Mouse (Mus musculus) brain, embryonic 14.5 days (tissue): ENCODE measurements around the gene Necab2. TPM values are rescaled to one million over a fixed set of nuclear protein-coding genes. Genes with fewer than 3 reads are reported as not detected.

Source experiments
- DNase-seq: peaks from one replicate; pipeline ENCODE4 v3.0.0-alpha.2; 2011; ENCODE audit warnings: low read depth
- CTCF ChIP-seq: fragments of 200-500 bp; IDR thresholded peaks from 2 replicates; pipeline ENCODE4 v1.5.1; 2012; ENCODE audit warnings: inconsistent platforms, mild to moderate bottlenecking, moderate library complexity, borderline replicate concordance; ENCODE audit not compliant: insufficient read depth, insufficient read length; ENCODE audit errors: extremely low read depth
- POLR2A ChIP-seq: fragments of 200-500 bp; IDR thresholded peaks from 2 replicates; pipeline ENCODE4 v1.6.1; 2012; ENCODE audit warnings: mild to moderate bottlenecking, inconsistent platforms, borderline replicate concordance; ENCODE audit not compliant: poor library complexity, insufficient read depth, insufficient read length, severe bottlenecking; ENCODE audit errors: extremely low read depth
- polyA plus RNA-seq: library from polyadenylated mRNA; depleted of rRNA; stranded (reverse); fragments of >200 nt; gene quantifications from 2 replicates; pipeline ENCODE4 v1.2.3, GENCODE M21; 2012

The Necab2 gene
- polyA plus RNA-seq, 1 experiment = 43.5 TPM

DNA sequence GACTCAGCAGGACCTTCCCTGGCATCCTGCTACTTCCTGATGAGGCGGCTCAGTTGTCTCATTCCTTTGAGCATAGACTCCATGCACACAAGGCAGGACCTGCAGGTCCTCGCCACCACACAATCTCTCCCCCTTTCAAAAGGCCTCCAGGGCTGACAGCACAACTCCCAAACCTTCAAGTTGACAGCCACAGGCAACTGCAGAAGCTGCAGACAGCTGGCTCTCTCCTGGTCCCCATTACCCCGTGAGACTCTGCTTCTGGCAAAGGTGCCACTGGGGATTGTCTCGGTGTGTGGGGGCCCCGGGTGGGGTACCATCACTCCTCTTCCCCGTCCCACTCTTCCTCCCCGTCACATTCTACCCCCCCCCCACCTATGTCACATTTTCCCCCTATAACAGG is 26.2 kb upstream of the Necab2 start:
- TF ChIP-seq POLR2A (no peak), CTCF (no peak)
- DNase-seq = no peak

DNA sequence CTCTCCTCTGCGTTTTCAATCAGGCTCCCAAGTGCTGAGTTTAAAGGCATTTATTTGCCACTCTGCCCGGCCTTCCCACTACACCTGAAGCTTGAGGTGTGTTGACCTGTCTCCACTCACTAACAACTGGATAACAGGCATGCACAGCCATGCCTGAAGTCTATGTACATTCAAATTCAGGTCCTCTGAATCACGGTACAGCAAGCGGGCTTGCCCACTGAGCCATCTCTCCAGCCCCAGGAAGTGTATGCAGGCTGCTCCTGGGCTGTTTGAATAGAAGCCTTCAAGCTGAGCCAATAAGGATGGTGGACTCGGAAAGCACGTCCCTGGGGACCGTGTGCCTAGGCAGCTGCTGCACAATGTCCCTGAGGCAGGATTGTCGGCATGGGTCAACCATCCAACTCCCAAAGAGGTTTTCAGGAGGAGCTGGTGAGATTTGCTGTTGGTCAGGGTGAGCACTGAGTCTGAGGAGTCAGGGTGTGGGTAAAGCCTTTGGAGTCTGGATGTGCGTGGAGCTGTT is 24.9 kb upstream of the Necab2 start:
- no peak for DNase-seq
- TF ChIP-seq POLR2A (no peak), CTCF (no peak)

DNA sequence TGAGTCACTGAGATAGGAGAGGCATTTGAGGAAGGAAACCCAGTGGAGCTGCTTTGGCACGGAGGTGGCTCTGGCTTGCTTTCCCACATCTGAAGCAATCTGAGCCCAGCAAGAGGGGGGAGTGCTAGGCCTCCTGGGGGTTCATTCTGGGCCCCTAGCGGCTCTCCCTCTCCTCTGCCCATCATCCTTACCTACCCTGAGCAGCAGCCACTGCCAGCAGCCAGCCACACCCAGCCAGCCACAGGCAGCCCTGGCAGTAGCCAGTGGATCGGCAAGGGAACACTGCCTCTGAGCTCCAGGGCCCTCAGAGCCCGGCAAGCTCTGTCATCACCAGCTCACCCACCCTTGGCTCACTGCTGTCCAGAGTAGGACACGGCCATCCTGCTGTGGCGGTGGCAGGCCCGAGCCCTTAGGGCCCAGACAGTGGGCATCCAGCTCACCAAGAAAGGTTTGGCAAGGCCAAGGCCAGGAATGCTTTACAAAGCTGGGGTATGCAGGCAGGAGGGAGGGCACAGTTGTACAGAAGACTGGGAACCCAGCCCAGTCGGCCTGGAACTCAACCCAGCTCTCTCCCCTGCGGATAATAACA is 24.3 kb upstream of the Necab2 start:
- peak; percentile 31 for DNase-seq
- TF ChIP-seq POLR2A = no peak
- no peak for TF ChIP-seq CTCF

DNA sequence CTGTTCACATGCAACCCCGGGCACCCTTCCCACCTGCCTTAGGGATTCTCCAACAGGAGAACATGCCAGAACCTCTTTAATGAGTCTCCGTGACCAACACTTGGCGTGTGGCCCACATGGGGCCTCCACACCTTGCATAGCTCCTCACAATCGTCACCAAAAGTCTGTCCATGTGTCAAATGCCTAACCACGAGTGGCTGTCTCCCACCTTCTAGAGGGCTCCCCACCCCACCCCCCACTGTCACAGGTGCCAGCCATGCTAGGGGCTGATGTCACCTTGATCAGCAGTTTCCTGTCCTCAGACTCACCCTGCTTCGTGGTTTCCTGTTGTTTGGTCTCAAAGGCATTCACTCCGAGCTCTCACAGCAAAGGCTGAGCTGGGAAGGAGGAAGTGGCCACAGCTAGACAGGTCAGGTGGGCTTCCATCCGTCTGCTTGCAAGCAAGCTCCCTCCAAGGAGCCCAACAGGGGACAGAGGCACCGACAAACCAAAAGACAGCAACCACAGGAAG is 22.8 kb upstream of the Necab2 start:
- DNase-seq = peak; percentile 8

DNA sequence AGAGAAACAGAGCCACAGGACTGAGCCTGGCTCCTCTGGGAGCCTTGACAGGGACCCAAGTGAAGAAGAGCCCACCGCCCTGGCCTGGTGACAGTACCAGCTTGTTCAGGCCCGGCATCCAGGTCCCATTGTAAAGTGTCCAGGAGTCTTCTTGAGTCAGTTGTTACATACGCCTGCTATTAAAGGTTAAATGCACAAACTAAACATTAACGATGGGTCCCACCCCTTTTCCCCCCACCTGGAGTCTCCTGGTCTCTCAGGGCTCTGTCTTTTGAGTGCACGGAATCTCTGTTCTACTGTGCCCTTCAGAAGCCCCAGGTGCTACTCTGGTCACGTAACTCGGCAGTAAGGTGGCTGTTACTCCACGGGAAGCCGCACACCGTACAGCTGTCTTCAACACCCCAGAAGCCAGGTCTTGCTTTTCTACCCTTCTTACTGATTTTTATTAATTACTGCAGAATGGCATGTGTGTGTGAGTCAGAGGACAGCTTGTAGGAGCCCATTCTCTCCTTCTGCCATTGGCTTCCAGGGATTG is 22.3 kb upstream of the Necab2 start:
- DNase-seq = no peak
- no peak for TF ChIP-seq CTCF
- TF ChIP-seq POLR2A = no peak

More for the DNA sequence above, 22.8 kb upstream of the Necab2 start:
- TF ChIP-seq POLR2A (no peak), CTCF (no peak)

DNA sequence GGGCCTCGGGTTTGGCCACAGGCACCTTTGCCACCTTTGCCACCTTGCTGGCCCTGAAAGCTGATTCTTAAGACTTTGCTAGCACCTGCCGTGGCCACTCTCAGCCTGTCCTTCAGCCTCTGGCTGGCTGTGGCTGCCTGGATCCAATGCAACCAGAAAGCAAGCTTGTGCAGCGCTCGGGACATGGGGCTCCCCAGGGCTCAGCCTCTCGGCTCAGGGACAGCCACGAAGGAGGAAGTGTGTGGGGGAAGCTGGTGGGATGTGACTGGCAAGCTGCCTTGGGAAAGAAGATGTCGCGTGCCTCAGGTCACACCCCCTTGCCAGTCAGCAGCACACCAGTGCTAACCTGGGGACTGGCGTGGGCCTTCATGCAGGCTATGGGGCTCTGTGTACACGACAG is 21.8 kb upstream of the Necab2 start:
- TF ChIP-seq POLR2A (no peak), CTCF (no peak)
- DNase-seq = no peak

DNA sequence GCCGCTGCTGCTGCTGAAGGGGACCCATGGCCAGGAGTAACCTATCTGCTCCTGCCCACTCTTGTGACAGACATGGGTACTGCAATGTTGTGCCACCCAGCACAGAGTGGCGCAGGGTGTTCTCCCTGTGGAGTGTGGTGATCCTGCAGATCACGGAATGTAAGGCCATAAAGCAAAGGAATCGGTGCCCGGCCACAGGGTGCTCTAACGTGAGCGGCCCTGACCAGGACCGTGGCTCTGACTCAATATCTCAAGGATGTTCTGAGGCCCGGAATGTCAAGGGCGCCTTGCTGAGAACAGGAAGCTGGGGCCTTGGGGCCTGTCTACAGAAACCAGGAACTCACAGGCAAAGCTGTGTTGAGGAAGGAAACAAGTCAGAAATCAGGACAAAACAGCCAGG is 21.0 kb upstream of the Necab2 start:
- DNase-seq = no peak
- TF ChIP-seq CTCF = no peak
- no peak for TF ChIP-seq POLR2A

DNA sequence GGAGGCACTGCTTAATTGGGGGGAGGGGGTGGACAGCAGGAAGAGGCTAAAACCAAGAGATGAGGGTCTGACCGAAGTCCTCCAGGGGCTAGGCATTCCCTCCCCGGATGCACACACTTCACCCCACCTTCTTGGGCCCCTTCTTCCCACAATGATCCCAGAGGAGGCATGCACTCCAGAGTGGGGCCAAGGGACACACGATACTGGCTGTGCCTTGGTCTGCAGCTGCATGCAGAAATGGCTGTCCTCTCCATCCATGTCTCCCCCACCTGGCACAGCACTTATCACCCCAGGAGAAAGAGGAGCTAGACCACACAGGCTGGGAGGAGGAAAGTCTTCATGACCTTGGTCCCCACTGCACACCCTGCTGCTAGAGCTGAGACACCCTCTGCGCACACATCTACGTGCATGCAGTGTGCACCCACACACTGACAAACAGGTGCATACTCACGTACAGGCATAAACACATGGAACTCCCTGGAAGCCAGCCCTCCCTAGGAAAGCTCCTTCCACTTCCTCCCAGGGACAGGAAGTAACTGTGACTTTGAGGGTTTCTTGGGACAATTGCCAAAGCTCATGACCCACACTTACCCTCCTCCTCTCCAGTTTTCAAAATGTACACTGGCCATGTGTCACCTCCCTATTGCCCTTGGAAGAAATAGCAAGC is 20.3 kb upstream of the Necab2 start:
- DNase-seq = no peak
- TF ChIP-seq POLR2A (no peak), CTCF (no peak)

DNA sequence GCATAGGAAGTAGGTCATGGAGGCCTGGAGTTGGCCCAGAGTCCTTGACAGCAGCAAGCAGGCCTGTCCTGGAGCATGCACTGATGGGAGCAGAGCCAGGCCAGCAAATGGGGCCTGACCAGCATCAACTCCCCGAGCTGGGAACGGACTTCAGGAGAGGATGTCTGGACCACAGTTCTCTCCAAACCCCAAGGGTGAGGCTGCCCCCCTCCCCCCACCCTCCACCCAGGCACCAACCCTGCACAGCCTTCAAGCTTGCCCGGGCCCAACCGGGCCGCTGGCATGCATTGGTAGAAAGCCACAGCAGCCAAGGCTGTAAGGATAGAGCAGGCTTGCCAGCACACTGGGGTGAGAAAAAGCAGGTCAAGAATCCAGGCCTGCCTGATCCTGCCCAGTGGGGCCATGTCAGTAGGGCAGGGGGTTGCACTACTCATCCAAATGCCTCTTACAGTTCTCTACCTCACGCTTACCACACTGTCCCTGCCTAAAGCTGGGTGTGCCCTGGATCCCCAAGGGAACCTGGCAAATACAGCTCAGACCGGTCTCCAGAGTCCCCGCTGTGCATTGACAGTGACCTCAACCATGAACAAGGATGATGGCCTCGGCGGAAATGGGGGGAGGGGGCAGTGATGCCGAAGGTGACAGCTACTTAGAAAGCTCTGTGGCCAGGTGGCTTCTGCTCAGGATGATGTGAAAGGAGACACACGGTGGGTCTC is 18.7 kb upstream of the Necab2 start:
- no peak for DNase-seq
- TF ChIP-seq CTCF (no peak), POLR2A (no peak)

DNA sequence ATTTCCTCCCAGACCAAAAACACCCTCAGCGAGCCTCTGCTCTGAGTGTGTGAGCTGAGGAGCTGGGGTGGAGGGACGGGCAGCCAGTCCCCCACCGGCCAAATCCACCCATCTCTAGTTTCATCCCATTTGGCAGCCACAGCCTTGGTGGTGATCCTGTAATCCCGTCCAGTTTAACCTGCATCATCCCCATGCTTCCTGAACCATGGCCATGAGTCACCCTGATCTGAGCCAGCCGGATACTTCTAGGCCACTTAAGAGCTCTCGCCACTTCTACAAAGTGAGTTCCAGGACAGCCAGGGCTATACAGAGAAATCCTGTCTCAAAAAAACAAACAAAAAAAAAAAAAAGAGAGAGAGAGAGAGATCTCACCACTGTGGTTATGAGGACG is 18.2 kb upstream of the Necab2 start:
- no peak for DNase-seq
- TF ChIP-seq POLR2A = no peak
- no peak for TF ChIP-seq CTCF

DNA sequence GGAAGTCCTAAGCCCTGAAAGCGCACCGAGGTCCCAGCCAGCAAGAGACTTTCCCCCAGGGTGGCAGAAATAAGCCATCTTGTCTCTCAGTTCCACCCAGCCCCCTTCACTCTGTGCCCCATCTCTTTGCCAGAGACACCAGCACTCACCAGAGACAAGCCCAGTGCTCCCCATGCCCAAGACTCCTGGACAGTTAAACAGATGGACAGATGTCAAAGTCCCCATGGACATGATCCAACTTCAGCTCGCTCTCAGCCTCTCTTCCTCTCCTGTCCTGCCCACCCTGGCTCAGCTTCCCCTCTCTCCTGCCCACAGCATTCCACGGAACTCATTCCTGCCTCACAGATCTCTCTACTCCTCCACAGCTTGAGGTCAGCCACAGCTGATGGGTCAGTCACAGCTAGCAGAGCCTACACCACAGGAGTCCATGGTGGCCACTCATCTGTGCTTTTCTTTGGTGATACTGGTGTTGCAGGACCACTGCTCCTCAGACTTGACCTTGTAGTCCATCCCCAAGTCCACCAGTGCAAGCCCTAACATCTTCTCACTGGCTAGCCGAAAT is 17.7 kb upstream of the Necab2 start:
- TF ChIP-seq CTCF (no peak), POLR2A (no peak)
- DNase-seq = no peak

DNA sequence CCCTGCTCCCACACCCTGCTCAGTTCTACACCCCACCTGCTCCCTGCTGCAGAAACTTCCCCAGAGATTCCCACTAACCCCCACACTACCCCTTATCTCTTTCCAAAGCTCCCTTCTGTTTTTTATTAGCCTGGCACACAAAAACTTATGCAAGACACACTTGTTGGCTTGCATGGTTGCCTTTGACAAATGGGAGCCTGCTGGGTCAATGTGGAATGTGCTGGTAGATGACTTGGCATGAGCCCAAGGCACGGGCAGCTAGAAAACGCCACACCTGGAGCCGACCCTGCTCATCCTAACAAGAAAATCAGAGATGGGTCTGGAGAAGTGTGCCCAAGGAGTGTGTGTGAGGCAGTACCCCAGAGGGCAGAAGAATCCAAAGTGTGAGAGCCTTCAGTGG is 17.0 kb upstream of the Necab2 start:
- DNase-seq = no peak
- TF ChIP-seq CTCF (no peak), POLR2A (no peak)
